Mouse (Mus musculus) liver, adult 2 months (tissue): ENCODE measurements around the gene Ganab.

Experiments used
- CTCF ChIP-seq: fragments of 200-500 bp; IDR thresholded peaks from 2 replicates; pipeline ENCODE4 v1.5.1; 2011; ENCODE audit warnings: low read depth, low read length, control low read depth
- POLR2A ChIP-seq: fragments of 200-500 bp; IDR thresholded peaks from 2 replicates; pipeline ENCODE4 v1.6.1; 2011; ENCODE audit warnings: low read length, control low read depth; ENCODE audit not compliant: insufficient read depth; ENCODE audit errors: extremely low read depth

GRCm38 (mm10) chr19:8911810-8912209 lies 13.9 kb downstream of the Ganab start:
- TF ChIP-seq CTCF = no peak
- TF ChIP-seq POLR2A = no peak
